Mouse (Mus musculus) urinary bladder, postnatal 14 days (tissue): ENCODE measurements around the gene Igf1r.

Experiments
- DNase-seq: peaks from one replicate; pipeline ENCODE4 v3.0.0; 2021; ENCODE audit warnings: low spot score

Gene Igf1r

GRCm38 (mm10) chr7:67952777-67953700, at the start of gene Igf1r:
Gene Igf1r (plus strand): TSS chr7:67952827.
- DNase-seq, result peak; percentile 54

- DNase-seq, result no peak
These were observed 46.3 kb upstream of the Igf1r start for GRCm38 (mm10) chr7:67906358-67906757.

GRCm38 (mm10) chr7:67907786-67908400, 44.7 kb upstream of the Igf1r start:
- no peak for DNase-seq

- no peak for DNase-seq
These were observed 42.1 kb upstream of the Igf1r start for GRCm38 (mm10) chr7:67910528-67910927.

GRCm38 (mm10) chr7:67910947-67911346, 41.7 kb upstream of the Igf1r start:
- peak; percentile 22 for DNase-seq

GRCm38 (mm10) chr7:67911841-67912240, 40.8 kb upstream of the Igf1r start:
- DNase-seq, result no peak

- no peak for DNase-seq
These were observed 35.7 kb upstream of the Igf1r start for GRCm38 (mm10) chr7:67916960-67917359.

- no peak for DNase-seq
These were observed 34.9 kb upstream of the Igf1r start for GRCm38 (mm10) chr7:67917753-67918152.

- no peak for DNase-seq
These were observed 33.2 kb upstream of the Igf1r start for GRCm38 (mm10) chr7:67919467-67919866.

GRCm38 (mm10) chr7:67924215-67924614, 28.4 kb upstream of the Igf1r start:
- DNase-seq, result no peak

- no peak for DNase-seq
These were observed 22.5 kb upstream of the Igf1r start for GRCm38 (mm10) chr7:67930132-67930531.

GRCm38 (mm10) chr7:67936801-67937200, 15.8 kb upstream of the Igf1r start:
- no peak for DNase-seq

- DNase-seq, result no peak
These were observed 8.8 kb upstream of the Igf1r start for GRCm38 (mm10) chr7:67943805-67944204.

GRCm38 (mm10) chr7:67946901-67947300, 5.7 kb upstream of the Igf1r start:
- no peak for DNase-seq

GRCm38 (mm10) chr7:67950346-67950814, 2.2 kb upstream of the Igf1r start:
- DNase-seq, result no peak

- DNase-seq, result peak; percentile 82
These were observed 1.7 kb upstream of the Igf1r start for GRCm38 (mm10) chr7:67950815-67951531.

GRCm38 (mm10) chr7:67951532-67952035, 1.0 kb upstream of the Igf1r start:
- peak; percentile 95 for DNase-seq

- peak; percentile 84 for DNase-seq
These were observed 468 bp upstream of the Igf1r start for GRCm38 (mm10) chr7:67952036-67952681.

- no peak for DNase-seq
These were observed 1.2 kb downstream of the Igf1r start for GRCm38 (mm10) chr7:67953764-67954242.

- no peak for DNase-seq
These were observed 2.1 kb downstream of the Igf1r start for GRCm38 (mm10) chr7:67954591-67955185.

- no peak for DNase-seq
These were observed 2.6 kb downstream of the Igf1r start for GRCm38 (mm10) chr7:67955276-67955675.
